Mouse (Mus musculus) lung, adult 2 months (tissue): ENCODE measurements at regions not wholly inside any gene's neighbourhood (a gene's known extent, or its start where the extent isn't known, plus 50 kb on each side); places are given as distances from the start of the nearest gene placed in this dataset.

Experiments
- DNase-seq: peaks from one replicate; pipeline ENCODE4 v3.0.0; 2022
- H3K4me1 ChIP-seq: fragments of 200-500 bp; 2 replicates; pipeline ENCODE4 v1.6.1; 2011; ENCODE audit warnings: low read length; ENCODE audit not compliant: control insufficient read depth, insufficient read depth
- H3K4me3 ChIP-seq: fragments of 200-500 bp; replicated peaks from 2 replicates; pipeline ENCODE3; 2011; ENCODE audit warnings: low read depth, mild to moderate bottlenecking, control low read depth, low read length; ENCODE audit errors: extremely low read depth
- CTCF ChIP-seq: fragments of 200-500 bp; IDR thresholded peaks from 2 replicates; pipeline ENCODE4 v1.5.1; 2011; ENCODE audit warnings: mild to moderate bottlenecking, low read length, control low read depth; ENCODE audit not compliant: insufficient read depth
- POLR2A ChIP-seq: fragments of 200-500 bp; IDR thresholded peaks from 2 replicates; pipeline ENCODE4 v1.6.1; 2011; ENCODE audit warnings: low read depth, mild to moderate bottlenecking, control low read depth, low read length, borderline replicate concordance; ENCODE audit errors: extremely low read depth
- WGBS: fragments of 180-500 bp; shearing (Covaris S2); methylation state at CpG from one replicate; pipeline ENCODE4 v1.1.7; 2018; 5-methylcytosine and 5-hydroxymethylcytosine counted together

GRCm38 (mm10) chr5:28013619-28014273 is 57.4 kb upstream of the Insig1 start:
- DNase-seq, result no peak
- no peak for TF ChIP-seq POLR2A
- TF ChIP-seq CTCF, result no peak
- 34% methylated on average over 6 of the region's 6 CpGs for WGBS
- Histone ChIP-seq H3K4me1 (0 out of 2 replicates have a peak, but pooled peaks cover 3% of the 10 kb centered on the region), H3K4me3 (no peak overlapping the region)

DNA sequence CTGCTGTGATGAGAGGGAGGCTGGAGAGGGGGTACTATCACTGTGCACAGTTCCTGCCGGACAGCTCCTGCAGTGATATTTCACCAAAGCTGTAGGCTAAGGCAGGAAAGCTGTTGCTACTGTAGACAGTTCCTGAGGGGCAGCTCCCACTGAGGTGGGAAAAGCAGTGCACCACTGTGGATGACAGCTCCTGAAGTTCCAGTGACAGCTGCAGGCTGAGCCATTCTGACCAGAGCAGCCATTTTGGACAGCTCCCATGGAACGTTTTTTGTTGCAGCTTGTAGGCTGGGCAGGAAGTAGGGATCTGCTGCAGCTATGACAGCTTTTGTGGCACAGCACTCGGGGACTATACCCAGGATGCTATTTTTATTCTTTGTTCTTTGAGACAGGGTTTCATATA is 51.3 kb upstream of the Insig1 start:
- no peak for TF ChIP-seq CTCF
- Histone ChIP-seq H3K4me1 (no peaks in the 10 kb centered on the region), H3K4me3 (no peak overlapping the region)
- no peak for DNase-seq
- 40% methylated on average over 3 of the region's 3 CpGs for WGBS
